Mouse (Mus musculus): ENCODE results near the gene Dnaja3. TPM values are rescaled to one million over a fixed set of nuclear protein-coding genes. Genes with fewer than 3 reads are reported as not detected.

Gene Dnaja3
- polyA plus RNA-seq, 1 experiment from 2014 or later: 38.6 TPM

- H3K4me3 ChIP-seq (ENCODE audit: low read depth, low read length): no peak overlapping the region
- no peaks in the 10 kb centered on the region; the same call in 1 of the 2 replicates for H3K4me1 ChIP-seq (replicated peaks; ENCODE audit: control insufficient read depth, insufficient read depth, low read length)
- no peak overlapping the region for H3K9ac ChIP-seq (ENCODE audit: low read depth, low read length)
- no peaks in the 10 kb centered on the region for H3K9me3 ChIP-seq (ENCODE audit: control insufficient read depth)
- no peak overlapping the region for H3K4me2 ChIP-seq (replicated peaks; ENCODE audit: low read depth)
- H3K27ac ChIP-seq (ENCODE audit: low read depth, low read length): no peak overlapping the region
- no peak for ATAC-seq
- WGBS: 92% methylated on average over 11 of the region's 11 CpGs
- TF ChIP-seq CTCF (IDR thresholded peaks at IDR 0.05; ENCODE audit: low read depth): no peak
- H3K36me3 ChIP-seq (ENCODE audit: control insufficient read depth, insufficient read depth): peaks cover 78% of the 10 kb centered on the region
- no peaks in the 10 kb centered on the region for H3K27me3 ChIP-seq (replicated peaks; ENCODE audit: control insufficient read depth, insufficient read depth, low read length)
Observed at GRCm38 (mm10) chr16:4649692-4650091, 9.9 kb downstream of the Dnaja3 start.

GRCm38 (mm10) chr16:4650161-4650560 is 10.4 kb downstream of the Dnaja3 start:
- H3K4me1 ChIP-seq (replicated peaks; ENCODE audit: control insufficient read depth, insufficient read depth, low read length): no peaks in the 10 kb centered on the region; the same call in 1 of the 2 replicates
- H3K27me3 ChIP-seq (replicated peaks; ENCODE audit: control insufficient read depth, insufficient read depth, low read length): no peaks in the 10 kb centered on the region
- no peak for TF ChIP-seq CTCF (IDR thresholded peaks at IDR 0.05; ENCODE audit: low read depth)
- no peak overlapping the region for H3K9ac ChIP-seq (ENCODE audit: low read depth, low read length)
- WGBS: 89% methylated on average over 3 of the region's 3 CpGs
- no peaks in the 10 kb centered on the region for H3K9me3 ChIP-seq (ENCODE audit: control insufficient read depth)
- H3K4me3 ChIP-seq (ENCODE audit: low read depth, low read length): no peak overlapping the region
- peaks cover 82% of the 10 kb centered on the region for H3K36me3 ChIP-seq (ENCODE audit: control insufficient read depth, insufficient read depth)
- H3K27ac ChIP-seq (ENCODE audit: low read depth, low read length): no peak overlapping the region
- H3K4me2 ChIP-seq (replicated peaks; ENCODE audit: low read depth): no peak overlapping the region
- ATAC-seq: no peak

- Histone ChIP-seq H3K27ac (ENCODE audit: low read depth, low read length) (no peak overlapping the region; the same call in 1 of the 2 replicates), H3K4me3 (ENCODE audit: low read depth, low read length) (no peak overlapping the region), H3K4me2 (replicated peaks; ENCODE audit: low read depth) (no peak overlapping the region), H3K4me1 (replicated peaks; ENCODE audit: control insufficient read depth, insufficient read depth, low read length) (no peaks in the 10 kb centered on the region; the same call in none of the 2 replicates), H3K36me3 (ENCODE audit: control insufficient read depth, insufficient read depth) (peaks cover 78% of the 10 kb centered on the region), H3K9ac (ENCODE audit: low read depth, low read length) (no peak overlapping the region), H3K9me3 (ENCODE audit: control insufficient read depth) (no peaks in the 10 kb centered on the region), H3K27me3 (replicated peaks; ENCODE audit: control insufficient read depth, insufficient read depth, low read length) (no peaks in the 10 kb centered on the region)
- WGBS: 88% methylated on average over 1 of the region's 1 CpGs
- ATAC-seq: no peak
- no peak for TF ChIP-seq CTCF (IDR thresholded peaks at IDR 0.05; ENCODE audit: low read depth)
Observed at GRCm38 (mm10) chr16:4651081-4651480, 11.3 kb downstream of the Dnaja3 start.

GRCm38 (mm10) chr16:4651624-4652023 is 11.8 kb downstream of the Dnaja3 start:
- Histone ChIP-seq H3K9me3 (ENCODE audit: control insufficient read depth) (no peaks in the 10 kb centered on the region), H3K9ac (ENCODE audit: low read depth, low read length) (0 out of 2 replicates have a peak overlapping the region, but pooled peaks have one; percentile 17), H3K27ac (ENCODE audit: low read depth, low read length) (no peak overlapping the region), H3K36me3 (ENCODE audit: control insufficient read depth, insufficient read depth) (peaks cover 73% of the 10 kb centered on the region), H3K4me1 (replicated peaks; ENCODE audit: control insufficient read depth, insufficient read depth, low read length) (no peaks in the 10 kb centered on the region; the same call in none of the 2 replicates), H3K4me2 (replicated peaks; ENCODE audit: low read depth) (no peak overlapping the region), H3K4me3 (ENCODE audit: low read depth, low read length) (no peak overlapping the region), H3K27me3 (replicated peaks; ENCODE audit: control insufficient read depth, insufficient read depth, low read length) (no peaks in the 10 kb centered on the region)
- no peak for ATAC-seq
- WGBS: 55% methylated on average over 7 of the region's 7 CpGs
- TF ChIP-seq CTCF (IDR thresholded peaks at IDR 0.05; ENCODE audit: low read depth): no peak

GRCm38 (mm10) chr16:4652707-4653416 is 13.1 kb downstream of the Dnaja3 start:
- no peaks in the 10 kb centered on the region for H3K27me3 ChIP-seq (replicated peaks; ENCODE audit: control insufficient read depth, insufficient read depth, low read length)
- H3K9ac ChIP-seq (ENCODE audit: low read depth, low read length): no peak overlapping the region
- no peak; the same call in 1 of the 2 replicates for ATAC-seq

GRCm38 (mm10) chr16:4654706-4655105 is 14.9 kb downstream of the Dnaja3 start:
- no peaks in the 10 kb centered on the region for H3K9me3 ChIP-seq (ENCODE audit: control insufficient read depth)
- peaks cover 51% of the 10 kb centered on the region for H3K36me3 ChIP-seq (ENCODE audit: control insufficient read depth, insufficient read depth)
- peak; percentile 25; the same call in 1 of the 2 replicates for ATAC-seq
- H3K4me2 ChIP-seq (replicated peaks; ENCODE audit: low read depth): 0 out of 2 replicates have a peak overlapping the region, but pooled peaks have one; percentile 9
- no peaks in the 10 kb centered on the region for H3K27me3 ChIP-seq (replicated peaks; ENCODE audit: control insufficient read depth, insufficient read depth, low read length)
- no peak overlapping the region for H3K9ac ChIP-seq (ENCODE audit: low read depth, low read length)
- 76% methylated on average over 10 of the region's 10 CpGs for WGBS
- H3K4me3 ChIP-seq (ENCODE audit: low read depth, low read length): no peak overlapping the region
- peak; percentile 58 for TF ChIP-seq CTCF (IDR thresholded peaks at IDR 0.05; ENCODE audit: low read depth)
- H3K4me1 ChIP-seq (replicated peaks; ENCODE audit: control insufficient read depth, insufficient read depth, low read length): no peaks in the 10 kb centered on the region; the same call in none of the 2 replicates
- H3K27ac ChIP-seq (ENCODE audit: low read depth, low read length): peak overlapping the region; percentile 78

More at GRCm38 (mm10) chr16:4652707-4653416, 13.1 kb downstream of the Dnaja3 start:
- Histone ChIP-seq H3K27ac (ENCODE audit: low read depth, low read length) (peak overlapping the region; percentile 37; the same call in 1 of the 2 replicates), H3K9me3 (ENCODE audit: control insufficient read depth) (no peaks in the 10 kb centered on the region), H3K4me3 (ENCODE audit: low read depth, low read length) (no peak overlapping the region), H3K4me2 (replicated peaks; ENCODE audit: low read depth) (no peak overlapping the region), H3K4me1 (replicated peaks; ENCODE audit: control insufficient read depth, insufficient read depth, low read length) (no peaks in the 10 kb centered on the region; the same call in none of the 2 replicates), H3K36me3 (ENCODE audit: control insufficient read depth, insufficient read depth) (peaks cover 69% of the 10 kb centered on the region)
- no peak for TF ChIP-seq CTCF (IDR thresholded peaks at IDR 0.05; ENCODE audit: low read depth)
- WGBS: 57% methylated on average over 4 of the region's 4 CpGs
